Mouse (Mus musculus): ENCODE measurements around the gene Clasp2.
"Not testable (repeated sequence)": the region's sequence is repeated elsewhere in the genome, so short reads cannot be mapped to it uniquely, and the experiment has no call there.

Gene Clasp2

DNA sequence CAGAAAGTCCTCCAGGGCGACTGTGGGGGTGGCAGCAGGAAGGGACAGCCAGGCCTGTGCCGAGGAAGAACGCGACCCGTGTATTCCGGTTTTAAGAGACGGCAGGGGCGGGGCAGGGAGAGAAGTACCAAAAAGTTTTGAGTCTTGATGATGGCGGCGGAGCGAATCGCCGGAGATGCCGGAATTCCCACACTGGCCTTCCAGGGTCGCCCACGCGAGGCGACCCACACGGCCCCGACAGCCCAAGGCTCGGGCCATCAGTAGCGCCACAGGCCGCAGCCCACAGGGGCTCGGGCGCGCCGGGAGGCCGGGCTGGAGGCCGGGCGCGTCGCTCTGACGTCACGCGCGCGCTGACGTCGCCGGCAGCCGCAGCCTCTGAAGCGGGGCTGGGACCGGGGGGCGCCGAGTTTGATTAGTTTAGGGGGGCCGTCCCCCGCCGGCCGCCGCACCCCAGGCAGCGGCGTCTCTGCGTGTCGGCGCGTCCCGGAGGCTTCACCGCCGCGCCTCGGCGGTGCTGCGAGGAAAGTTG, at the start of gene Clasp2:
Gene Clasp2, plus strand, starts transcription at position 366 of the 529 bp plus-strand sequence.
- peak; percentile 88 for DNase-seq (ENCODE audit: extremely low read depth, insufficient read length, low spot score)

DNA sequence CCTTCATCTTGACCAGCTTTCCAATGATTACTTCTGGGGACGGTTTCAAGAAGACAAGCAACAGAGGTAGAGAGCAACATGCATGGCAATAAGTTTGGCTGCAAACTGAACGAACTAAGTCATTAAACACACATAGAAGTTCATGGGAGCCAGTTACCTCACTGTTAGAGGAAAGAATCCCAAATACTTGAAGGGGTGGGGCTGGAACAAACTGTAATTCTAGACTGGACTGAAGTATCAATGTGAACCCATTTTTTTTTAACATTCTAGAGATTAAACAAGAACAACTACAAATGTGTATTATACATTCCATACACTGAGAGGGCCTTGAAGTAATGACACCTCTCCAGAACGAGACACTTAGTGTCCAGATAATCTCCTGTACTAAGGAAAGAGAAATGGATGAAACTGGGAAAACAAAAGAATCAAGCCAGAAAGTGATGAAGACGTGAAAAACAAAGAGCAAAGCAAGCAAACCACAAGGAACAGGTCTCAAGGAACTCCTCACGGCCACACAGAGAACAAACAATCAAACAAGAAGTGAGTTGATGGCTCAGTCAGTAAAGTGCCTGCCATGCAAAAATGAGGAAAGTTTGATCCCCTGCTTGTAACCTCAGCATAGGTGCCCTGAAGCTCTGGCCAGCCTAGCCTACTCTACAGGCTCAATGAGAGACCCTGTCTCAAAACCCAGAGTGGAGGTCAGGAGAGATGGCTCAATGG, 39.7 kb upstream of the Clasp2 start:
- no peak for DNase-seq (ENCODE audit: extremely low read depth, insufficient read length, low spot score)

DNA sequence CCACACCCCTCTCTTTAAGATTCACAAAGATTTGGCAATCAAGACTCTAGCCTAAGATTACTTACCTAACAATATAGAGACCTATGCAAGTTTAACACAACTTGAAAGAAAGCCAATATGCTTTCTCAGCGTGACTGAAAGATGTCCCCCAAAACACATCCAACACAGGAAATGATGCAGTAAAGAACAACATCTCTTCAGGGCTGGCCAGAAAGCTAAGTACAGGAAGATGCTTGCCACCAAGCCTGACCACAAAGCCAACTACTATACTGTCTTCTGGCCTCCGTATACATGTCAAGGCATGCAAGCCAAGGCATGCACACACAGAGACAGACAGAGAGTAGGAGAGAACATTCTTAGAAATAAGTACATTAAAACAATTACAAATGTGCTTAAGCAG, 35.2 kb upstream of the Clasp2 start:
- no peak for DNase-seq (ENCODE audit: extremely low read depth, insufficient read length, low spot score)

DNA sequence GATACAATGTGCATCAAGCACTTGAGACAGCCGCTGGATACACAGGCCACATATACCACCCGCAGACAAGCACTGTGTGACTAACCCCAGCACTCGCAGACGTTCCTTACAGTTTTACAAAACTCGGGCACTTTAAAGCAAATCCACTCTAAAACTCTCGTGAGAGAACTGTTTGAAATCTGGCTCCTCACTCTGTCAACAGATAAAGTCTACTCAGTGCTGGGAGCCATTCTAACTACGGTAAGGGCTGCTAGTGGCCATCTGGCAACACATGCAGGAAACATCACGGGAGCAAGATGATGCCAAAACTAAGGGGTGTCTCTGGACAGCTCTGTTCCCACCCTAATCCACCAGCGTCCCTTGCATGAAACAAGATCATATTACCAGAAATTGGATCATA, 34.4 kb upstream of the Clasp2 start:
- DNase-seq (ENCODE audit: extremely low read depth, insufficient read length, low spot score) = no peak

DNA sequence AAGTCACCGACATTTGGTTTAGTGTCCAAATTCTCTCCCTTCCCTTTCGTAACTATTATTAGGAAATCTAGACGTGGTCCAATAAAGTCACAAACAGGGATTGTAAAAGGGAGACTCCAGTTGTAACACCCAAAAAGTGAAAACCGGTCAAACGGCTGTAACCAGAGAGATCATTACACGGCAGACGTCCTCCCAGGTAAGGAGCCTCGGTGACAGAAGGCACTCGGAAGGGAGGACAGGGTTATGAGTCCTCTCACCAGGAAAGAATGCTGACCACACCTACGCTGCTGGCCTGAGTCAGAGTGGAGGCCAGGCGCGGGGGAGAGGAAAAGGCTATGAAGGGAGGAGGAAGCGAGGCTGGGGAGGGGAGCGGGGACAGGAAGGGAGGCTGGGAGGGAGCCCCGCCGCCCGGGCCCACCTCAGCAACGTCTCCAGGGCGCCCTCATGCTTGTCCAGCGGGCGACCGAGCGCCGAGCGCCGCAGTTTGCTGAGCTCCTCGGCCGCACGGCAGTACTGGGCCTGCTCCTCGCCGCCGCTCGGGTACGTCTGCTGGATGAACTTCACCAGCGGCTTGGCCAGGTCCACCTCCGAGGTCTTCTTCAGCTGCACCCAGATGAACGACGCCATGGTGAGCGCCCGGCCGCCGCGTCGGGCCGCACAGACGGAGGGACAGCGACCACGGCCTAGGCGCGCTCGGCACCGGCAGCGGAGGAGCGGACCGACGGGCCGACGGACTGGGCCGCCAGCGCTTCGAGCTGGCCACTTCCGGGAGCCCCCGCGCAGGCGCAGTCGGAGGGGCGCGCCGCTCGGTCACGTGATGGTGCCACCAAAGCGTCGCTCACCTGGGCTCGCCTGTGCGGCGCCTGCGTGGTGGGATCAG, 33.6 kb upstream of the Clasp2 start, which contains the start of gene Pdcd6ip:
Gene Pdcd6ip, minus strand, starts transcription at position 779 of the 880 bp plus-strand sequence.
- peak; percentile 92 for DNase-seq (ENCODE audit: extremely low read depth, insufficient read length, low spot score)

DNA sequence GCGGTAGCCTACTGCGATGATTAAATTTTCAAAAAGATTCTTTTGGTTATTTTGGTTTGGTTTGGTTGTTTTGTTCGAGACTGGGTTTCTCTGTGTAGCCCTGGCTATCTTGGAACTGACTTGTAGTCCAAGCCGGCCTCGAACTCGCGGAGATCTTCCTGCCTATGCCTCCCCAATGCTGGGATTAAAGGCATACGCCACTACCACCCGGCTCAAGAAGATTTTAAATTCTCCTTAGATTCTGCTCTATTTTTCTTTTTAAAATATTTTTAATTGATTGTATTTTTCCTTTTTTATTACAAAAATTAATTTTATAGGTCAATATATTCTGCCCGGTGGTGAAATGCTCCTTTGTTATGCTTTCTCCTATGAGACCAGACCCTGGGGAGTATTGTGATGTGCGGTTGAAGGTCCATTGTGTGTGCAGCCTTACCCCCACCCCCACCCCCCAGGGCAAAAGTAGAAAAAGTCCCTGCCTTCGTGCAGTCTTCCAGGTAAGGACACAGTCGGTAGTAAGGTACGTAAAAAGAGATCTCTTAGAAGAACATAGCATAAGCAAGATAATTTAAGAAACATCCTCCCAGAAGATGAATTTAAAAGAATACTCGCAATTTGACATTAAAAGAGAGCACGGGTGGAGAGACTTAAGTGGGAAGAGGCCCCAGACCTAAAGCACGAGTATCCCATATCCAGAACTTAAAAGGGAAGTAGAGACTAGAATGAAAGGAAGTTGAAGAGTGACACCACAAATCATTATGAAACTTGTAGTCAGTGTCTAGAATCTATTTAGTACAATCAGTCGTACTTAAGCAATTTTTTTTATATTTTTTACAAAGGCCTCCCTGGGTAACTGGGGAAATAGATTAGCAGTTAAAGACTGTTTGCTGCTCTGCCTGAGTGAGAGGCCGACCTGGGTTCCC, 32.7 kb upstream of the Clasp2 start:
- DNase-seq (ENCODE audit: extremely low read depth, insufficient read length, low spot score) = no peak

DNA sequence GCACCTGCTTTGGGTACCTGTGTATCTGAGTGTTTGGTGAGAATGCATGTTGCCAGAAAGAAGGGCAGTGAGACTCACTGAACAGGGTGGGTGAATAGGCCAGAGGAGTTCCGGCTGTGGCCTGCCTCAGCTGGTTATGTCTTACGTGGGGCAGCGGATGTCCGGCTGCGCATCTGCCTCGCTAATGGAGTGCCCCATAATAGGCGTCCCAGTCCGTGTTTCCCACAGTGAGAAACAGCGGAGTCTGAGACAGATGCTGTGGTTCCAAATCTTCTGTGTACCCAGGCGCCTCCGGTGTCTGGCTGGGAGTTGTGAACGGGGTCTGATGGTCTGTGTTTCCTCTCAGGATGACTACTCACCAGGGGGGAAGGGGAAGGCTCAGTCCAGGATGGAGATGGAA, 30.4 kb upstream of the Clasp2 start:
- no peak for DNase-seq (ENCODE audit: extremely low read depth, insufficient read length, low spot score)

DNA sequence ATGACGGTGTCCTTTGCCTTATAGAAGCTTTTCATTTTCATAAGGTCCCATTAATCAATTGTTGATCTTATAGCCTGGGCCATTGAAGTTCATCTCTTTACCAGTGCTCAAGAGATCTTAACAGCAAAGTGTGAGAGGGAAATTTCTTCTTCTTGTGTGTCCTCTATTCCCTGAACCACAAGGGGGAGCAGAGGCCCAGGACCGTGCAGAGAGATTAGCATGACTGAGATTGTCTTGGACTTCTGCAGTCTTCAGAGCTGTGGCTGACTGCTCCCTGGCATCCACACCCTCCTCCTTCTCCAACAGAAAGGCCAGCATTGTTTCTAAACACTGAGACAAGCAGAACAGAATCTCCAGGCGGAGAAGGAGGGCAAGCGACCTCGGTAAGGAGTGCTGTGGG, 22.2 kb upstream of the Clasp2 start:
- no peak for DNase-seq (ENCODE audit: extremely low read depth, insufficient read length, low spot score)

DNA sequence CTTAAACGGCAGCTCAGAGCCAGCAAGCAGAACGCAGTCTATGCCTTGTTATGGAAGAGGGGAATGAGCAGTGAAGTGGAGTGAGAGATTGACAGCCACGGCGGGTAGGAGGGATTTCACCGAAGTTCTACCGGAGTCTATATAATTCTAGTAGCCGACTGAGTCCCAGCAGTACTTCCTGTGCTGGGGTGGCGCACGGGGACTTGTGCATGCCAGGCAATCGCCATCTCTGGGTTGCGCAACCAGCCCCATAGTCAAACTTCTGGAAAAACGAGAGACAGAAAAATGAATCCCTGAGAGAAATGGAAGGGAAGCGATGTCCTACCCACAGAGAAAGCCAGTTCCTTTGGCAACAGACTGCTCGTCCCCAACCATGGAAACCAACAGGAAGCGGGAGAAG, 16.6 kb upstream of the Clasp2 start:
- no peak for DNase-seq (ENCODE audit: extremely low read depth, insufficient read length, low spot score)

DNA sequence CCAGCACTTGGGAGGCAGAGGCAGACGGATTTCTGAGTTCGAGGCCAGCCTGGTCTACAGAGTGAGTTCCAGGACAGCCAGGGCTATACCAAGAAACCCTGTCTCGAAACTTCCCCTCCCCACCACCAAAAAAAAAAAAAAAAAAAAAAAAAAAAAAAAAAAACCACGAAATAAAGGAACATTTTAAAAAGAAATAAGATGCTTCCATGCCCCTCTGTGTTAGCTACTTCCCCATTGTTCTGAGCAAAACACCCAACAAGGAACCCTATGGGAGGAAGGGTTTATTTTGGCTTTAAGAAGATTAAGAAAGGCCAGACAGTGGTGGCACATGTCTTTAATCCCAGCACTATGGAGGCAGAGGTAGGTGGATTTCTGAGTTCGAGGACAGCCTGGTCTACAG, 15.7 kb upstream of the Clasp2 start:
- DNase-seq (ENCODE audit: extremely low read depth, insufficient read length, low spot score) = not testable (repeated sequence)

DNA sequence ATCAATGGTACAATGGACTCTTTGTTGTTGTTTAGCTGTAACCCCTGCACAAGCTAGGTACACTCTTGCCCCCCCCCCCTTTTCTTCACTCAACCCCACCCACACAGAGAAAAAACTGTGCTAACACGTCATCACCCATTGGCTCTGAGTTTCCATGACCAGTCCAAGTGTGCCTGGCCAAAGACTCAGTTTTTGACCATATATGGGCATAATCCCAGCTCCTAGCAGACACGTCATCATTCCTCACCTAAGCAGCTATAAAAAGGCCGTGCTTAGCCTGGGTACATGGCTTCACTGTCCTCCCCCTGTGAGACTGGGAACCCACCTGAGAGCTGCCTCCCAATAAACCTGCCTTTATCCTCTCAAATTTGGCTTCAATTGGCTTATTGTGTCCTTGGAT, 15.1 kb upstream of the Clasp2 start:
- no peak for DNase-seq (ENCODE audit: extremely low read depth, insufficient read length, low spot score)

DNA sequence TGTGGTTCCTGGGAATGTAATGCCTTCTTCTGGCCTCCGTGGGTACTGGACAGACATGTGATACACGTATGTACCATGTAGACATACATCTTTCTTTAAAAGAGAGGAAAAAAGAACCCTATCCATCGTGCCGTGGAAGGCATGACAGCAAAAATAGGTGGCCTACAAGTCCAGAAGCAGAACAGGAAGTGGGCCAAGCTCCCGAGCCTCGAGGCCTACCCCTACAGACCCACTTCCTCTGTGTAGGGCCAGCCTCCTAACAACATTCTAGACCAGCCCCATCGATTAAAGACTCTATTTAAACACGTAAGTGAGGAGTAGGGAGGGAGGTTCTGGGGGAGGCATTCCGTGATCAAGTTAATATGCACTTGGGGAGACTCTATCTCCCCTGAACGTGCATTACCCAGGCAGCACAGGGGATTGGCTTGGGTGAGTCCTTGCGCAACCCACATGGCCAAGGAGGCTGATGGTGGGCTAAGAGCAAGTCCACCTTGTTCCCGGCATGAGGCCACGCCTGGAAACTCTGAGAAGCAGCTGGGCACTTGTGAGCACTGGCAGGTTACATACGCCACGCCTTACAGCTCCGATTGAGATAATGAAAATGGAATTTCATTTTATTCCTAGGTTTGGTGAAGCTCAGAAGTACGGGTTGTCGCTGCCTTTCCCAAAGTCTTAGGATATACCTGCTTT, 14.1 kb upstream of the Clasp2 start:
- no peak for DNase-seq (ENCODE audit: extremely low read depth, insufficient read length, low spot score)

DNA sequence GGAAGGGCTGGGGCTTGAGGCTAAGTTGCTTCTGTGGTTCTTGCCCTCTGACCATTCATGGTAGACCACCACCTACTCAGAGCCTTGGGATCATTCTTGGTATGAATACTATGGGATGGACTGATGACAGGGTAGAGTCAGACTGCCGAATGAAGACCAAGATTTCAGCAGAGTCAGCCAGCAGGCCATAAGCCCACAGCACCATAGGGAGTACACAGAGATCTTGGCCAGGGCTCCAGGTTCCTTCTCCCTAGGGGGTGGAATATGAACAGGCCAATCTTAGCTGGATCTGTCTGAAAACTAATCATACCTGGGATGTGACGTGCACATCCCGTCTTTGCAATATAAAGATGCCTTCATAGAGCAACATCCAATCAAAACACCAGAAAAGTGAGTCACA, 9.7 kb upstream of the Clasp2 start:
- DNase-seq (ENCODE audit: extremely low read depth, insufficient read length, low spot score) = peak; percentile 43

DNA sequence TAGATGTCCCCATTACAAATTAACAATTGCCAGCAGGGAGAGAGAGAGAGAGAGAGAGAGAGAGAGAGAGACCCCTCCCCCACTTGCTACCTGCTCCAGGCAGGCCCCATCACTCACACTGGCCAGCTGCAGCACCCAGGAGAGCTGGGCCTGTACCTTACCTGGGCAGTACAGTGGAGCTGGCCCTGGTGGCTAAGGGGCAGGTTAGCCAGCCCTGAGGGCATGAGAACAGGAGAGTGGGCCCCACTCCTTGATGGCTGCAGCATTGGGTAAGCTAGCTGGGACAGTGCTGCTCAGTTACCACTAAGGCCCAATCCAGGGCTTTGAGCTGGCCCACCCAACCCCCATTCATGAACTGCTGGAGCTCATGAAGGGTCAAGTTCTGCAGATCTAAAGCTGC, 5.4 kb upstream of the Clasp2 start:
- DNase-seq (ENCODE audit: extremely low read depth, insufficient read length, low spot score) = no peak

DNA sequence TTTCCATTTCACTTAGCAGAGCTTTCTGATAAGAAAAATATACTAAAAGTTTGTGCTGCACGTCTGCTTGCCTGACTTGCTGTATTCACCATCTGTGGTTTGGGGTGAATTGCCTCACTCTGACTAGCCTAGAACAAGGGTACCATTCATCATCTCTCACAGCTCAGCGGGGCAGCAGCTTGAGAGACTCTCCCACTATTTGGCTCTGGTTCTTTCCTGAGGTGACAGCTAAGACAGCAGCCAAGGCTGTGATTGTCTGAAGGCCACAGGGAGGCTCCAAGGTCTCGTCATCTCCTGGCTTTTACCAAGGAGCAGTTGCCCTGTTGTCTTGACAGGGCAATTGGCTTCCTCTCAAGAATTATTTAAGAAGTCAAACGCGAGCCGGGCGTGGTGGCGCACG, 3.3 kb upstream of the Clasp2 start:
- DNase-seq (ENCODE audit: extremely low read depth, insufficient read length, low spot score) = peak; percentile 60

DNA sequence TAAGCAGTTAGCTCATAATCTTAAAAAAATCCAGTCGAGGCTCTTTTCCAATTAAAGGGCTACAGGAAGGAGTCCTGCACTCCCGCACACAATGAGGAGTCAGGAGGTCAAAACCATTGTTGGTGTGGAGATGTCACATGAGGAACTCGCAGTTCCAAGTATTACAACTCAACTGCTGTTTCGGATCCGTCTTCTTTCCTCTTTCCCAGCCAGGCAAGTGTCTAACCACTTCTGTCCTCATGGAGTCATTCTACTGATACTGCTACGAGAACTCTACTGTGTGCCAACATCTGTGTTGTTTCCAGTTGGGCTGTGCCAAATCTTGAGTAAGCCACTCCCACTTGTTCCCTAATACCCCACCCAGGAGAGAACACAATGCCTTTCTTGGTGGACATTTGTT, 2.3 kb upstream of the Clasp2 start:
- no peak for DNase-seq (ENCODE audit: extremely low read depth, insufficient read length, low spot score)

DNA sequence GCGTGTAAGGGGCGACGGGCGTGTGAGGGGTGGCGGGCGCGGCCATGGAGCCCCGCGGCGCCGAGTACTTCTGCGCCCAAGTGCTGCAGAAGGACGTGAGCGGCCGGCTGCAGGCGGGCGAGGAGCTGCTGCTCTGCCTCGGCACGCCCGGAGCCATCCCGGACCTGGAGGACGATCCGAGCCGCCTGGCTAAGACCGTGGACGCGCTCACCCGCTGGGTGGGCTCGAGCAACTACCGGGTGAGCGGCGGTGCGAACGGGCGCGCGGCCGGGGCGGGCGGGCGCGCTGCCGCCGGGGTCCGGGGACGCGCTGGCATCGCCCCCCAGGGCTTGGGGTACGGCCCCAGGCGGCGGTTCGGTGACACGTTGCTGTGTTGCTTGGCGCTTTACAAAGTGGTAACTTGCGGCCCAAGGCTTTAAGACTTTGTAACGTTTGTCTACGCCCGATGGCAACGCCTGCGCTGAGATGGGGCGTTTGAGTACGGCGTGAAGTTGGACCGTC, 414 bp downstream of the Clasp2 start:
- peak; percentile 79 for DNase-seq (ENCODE audit: extremely low read depth, insufficient read length, low spot score)

DNA sequence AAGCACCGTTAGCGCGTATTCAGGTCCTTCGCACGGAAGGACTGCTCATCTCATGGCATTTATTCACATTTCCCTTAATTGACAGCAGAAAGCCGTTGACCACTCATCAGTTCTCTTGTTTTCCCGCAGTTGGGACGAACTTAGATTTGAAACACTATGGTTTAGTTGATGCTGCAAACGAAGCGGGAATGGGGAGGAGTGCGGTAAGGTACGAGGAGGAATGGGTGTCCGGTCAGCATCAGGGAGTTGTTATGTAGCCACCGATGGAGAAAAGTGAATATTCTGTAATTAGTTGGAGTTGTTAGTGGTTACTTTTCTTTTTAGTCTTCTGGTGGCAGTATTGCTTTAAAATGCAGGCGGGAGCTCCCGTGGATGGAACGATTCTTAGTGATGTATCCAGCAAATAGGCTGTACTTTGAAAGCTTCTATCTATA, 1.1 kb downstream of the Clasp2 start:
- DNase-seq (ENCODE audit: extremely low read depth, insufficient read length, low spot score) = peak; percentile 18

DNA sequence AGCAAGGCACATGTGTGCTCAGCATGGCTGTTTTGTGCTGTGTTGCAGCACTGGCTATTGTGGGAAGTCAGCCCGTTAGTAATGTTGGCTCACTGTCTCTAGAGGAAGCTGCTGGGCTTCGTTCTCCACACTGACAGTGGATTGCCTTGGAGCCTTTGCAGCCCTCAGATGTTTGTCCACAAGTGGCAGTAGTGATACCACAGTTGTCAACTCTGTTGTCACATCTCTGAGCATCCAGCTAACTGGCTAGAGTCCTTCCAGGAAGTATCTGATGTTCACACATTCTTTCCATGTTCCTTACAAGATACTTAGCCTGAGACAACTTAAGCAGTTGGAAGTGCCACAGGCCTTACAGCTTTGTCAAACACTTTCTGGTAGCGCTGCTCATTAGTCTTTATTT, 2.0 kb downstream of the Clasp2 start:
- DNase-seq (ENCODE audit: extremely low read depth, insufficient read length, low spot score) = peak; percentile 14

DNA sequence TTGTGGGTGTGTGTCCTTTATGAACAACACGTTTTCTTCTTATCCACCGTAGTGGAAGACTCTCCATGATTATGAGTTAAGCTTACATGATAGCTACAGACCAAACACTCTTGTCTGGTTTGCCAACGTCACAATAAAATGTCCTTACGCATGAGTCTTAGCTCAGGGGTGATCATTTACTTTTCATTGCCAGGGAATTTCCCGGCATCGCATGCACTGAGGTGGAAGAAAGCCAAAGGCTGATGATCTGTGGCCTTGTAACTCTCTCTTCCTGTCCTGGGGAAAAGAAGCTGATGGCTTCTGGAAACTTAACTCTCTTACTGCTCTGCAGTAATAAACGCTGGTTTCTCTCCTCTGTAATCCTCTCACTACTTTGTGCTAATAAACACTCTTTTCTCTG, 8.1 kb downstream of the Clasp2 start:
- no peak for DNase-seq (ENCODE audit: extremely low read depth, insufficient read length, low spot score)

Data from 3134 (cell line).